Mouse (Mus musculus) 3134 (cell line): Measurements from ENCODE around the gene Slc16a14.

Experiments used
- DNase-seq: peaks from one replicate; pipeline ENCODE4 v3.0.0-alpha.2; 2011; ENCODE audit warnings: low spot score; ENCODE audit not compliant: insufficient read length; ENCODE audit errors: extremely low read depth

The Slc16a14 gene

DNA sequence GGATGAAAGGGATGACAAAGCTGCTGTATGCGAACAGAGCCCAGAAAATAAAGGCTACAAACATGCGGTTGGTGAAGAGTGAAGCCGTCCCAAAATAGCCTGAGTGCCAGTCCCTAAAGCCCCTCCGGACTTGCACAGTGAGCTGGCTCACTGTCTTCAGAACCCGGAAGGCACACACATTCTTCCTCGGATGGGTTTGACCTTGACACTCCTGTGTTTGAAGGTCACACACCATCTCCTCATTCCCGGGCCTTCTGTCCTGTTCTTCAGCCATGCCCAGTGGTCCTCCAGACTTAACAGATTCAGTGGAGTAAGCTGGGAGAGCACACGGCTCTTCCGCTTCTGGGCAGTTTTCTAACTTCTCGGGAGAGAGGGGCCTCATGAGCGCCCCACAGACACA, 22.4 kb downstream of the Slc16a14 start:
- DNase-seq: no peak

DNA sequence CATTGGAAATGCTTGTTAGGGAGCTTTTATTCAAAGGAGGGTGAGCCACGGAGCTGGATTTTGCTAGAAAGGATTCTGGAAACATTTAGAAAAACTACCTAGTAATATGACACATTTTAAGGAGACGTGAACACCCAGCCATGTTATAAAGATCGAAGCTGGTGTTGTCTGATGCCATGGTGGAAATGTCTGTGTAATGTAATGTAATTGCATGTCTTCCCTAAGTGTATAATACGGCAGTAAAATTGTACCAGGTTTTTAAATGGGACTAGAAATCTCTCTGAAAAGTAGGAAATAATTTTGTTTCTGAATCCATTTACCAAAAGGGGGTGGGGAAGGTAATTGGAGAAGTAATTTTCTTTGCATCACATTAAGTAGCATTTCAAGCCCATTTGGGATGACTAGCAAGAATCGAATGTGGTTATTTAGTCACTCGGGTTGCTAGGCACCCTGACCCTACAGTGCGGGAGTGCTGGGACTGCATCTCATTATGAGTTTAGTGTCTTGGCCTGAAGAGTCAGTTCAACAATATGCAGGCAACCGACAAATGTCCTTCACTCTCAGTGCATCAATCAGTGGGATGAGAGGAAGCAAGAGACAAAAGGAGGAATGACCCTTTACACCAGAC, 24.6 kb downstream of the Slc16a14 start:
- no peak for DNase-seq

DNA sequence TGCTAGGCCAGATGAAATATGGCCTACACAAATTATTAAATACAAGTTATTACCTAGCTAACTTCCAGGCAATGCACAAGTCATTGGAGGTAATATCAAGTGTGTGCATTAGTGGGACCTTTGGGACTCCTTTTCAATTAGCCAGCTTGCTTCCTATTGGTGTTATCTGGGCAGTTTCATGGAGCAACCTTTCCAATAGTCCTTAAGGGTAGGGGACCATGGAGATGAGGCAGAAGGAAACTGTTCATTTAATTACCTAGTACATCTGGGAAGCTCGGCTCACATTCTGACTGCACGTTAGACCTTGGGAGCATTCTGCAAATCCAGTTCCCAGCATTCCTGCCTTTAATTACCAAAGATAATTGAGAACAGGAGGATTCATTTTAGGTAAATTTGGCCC, 30.5 kb downstream of the Slc16a14 start:
- no peak for DNase-seq

DNA sequence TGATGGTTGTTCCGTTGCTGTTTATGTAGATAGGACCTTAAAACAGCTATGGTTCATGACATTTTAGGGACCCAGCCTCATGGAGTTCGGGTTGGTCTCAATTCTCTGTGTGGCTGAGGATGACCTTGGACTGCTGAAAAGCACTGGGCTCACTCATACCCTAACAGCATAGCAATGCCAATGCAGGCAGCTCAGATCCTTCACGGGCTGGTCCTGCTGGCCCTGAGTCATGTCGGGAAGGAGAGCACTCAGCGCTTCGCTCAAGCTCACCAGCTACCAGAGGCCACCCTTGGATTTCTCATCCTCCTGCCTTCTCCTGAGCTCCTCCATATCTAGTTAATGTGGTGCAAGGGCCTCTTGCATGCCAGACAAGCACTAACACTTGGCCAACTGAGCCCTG, 35.8 kb downstream of the Slc16a14 start:
- DNase-seq: no peak

DNA sequence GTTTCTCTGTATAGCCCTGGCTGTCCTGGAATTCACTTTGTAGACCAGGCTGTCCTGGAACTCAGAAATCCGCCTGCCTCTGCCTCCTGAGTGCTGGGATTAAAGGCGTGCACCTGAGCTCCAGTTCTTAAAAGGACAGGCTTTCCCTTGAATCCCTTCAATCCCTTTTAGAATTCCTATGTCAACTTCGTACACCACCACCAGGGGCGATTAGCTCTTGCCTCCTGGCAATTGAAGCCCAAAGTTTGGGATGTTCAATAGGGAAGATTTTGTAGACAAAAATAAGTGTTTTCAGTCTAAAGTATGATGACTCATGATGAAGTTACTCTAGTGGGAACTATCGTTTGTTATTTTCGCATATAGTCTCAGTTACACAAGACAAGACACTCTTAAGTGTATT, 37.6 kb downstream of the Slc16a14 start:
- DNase-seq: no peak

DNA sequence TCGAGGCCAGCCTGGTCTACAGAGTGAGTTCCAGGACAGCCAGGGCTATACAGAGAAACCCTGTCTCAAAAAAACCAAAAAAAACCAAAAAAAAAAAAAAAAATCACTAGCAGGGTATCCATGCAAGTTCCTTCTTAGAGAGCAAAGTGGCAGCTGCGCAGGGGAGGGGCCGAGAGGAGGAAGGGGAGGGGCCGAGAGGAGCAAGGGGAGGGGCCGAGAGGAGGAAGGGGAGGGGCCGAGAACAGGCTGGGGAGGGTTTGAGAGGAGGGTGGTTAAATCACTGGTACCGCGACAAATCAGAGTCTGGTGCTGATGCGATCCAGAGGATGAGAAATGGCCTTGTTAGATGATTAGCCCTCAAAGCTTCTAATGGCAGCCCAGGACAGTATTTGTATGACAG, 43.2 kb downstream of the Slc16a14 start:
- DNase-seq: no peak

DNA sequence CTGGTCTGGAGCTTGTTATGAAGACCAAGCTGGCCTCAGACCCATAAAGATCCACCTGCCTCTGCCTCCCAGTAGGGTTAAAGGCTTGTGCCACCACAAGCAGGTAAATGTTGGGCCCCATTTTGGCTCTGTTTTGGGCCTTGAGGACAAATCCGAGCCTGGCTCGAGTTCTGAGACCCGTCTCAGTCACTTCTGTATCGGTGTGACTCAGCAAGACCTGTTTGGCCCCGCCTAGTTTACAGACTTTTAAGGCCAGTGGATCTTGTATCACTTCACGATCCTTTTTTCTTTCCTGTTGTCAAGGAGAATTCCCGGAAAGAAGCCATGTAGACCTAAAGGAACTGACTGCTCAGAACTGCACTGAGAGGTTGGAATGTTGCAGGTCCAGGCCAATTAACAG, 44.4 kb downstream of the Slc16a14 start:
- no peak for DNase-seq

DNA sequence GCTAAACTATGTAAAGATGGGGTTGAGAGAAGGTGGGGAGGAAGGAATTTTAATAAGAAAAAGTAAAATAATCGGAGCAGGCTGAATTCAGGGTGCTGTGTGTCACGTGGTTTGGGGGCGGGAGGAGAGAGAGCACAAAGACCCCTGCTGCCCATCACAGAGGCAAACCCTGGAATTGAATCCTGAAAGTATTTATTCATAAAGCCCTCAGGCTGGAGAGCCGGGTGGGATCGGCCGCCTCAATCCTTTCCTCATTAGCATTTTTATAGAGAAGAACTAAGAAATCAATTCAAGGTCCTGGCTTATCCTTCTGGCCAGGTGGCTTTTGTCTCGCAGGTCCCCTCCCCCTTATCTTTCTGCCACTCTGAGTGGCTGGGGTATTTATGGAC, 44.9 kb downstream of the Slc16a14 start:
- DNase-seq: no peak

DNA sequence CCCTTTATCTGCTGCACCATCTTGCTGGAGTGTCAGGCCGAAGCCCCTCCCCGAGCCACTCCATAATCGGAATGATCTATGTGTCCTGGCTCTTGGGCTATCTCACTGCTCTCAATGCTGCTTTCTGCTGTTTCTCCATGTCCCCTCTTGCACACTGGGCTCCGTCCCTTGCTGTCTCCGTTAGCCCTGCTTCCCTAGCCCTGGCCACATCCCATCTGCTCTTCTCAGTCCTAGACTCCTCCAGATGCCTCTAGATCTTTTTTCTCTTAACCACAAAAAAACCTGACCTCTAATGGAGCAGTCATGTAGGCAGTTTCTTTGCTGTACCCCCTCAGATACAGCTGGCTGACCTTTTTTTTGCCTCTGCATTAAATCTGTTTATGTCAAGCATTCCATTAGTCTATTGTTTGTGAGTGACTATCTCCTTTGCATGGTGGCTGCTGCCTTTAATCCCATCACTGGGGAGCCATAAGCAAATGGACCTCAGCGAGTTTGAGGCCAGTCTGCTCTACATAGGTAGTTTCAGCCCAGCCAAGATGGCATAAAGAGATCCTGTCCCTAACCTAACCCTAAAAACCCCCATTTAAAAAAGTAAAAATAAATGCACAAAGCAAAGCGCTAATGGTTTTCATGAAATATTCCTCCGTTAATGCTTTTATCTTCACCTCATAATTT, 45.5 kb downstream of the Slc16a14 start:
- DNase-seq: no peak

DNA sequence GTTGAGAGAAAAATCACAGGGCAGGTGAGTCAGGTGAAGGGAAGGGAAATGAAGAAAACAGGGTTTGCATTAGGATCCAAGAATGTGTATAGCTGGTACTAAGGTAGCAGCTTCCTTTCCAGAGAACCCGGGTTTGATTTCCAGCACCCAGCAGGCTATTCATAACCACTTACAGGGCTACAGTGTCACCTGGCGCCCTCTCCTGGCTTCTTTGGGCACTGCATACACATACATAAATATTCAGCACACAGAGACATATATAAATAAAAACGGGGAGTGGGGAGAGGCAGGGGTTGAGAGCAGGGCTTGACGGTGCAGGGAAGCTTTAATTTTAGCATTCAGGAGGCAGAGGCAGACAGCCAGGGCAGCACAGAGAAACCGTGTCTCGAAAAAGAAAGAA, 49.0 kb downstream of the Slc16a14 start:
- DNase-seq: no peak

DNA sequence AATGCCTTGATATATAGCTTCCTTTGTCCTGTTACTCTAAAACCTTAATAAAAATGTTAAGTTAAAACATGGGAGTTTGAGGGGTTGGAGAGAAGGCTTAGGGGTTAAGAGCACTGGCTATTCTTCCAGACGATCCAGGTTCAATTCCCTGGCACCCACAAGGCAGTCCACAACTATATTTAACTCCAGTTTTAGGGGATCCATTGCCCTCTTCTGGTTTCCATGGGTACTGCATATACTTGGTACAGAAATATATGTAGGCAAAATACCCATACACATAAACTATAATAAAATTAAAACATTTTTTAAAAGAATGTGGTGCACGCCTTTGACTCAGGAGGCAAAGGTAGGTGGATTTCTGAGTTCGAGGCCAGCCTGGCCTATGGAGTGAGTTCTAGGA, 49.8 kb downstream of the Slc16a14 start:
- no peak for DNase-seq

DNA sequence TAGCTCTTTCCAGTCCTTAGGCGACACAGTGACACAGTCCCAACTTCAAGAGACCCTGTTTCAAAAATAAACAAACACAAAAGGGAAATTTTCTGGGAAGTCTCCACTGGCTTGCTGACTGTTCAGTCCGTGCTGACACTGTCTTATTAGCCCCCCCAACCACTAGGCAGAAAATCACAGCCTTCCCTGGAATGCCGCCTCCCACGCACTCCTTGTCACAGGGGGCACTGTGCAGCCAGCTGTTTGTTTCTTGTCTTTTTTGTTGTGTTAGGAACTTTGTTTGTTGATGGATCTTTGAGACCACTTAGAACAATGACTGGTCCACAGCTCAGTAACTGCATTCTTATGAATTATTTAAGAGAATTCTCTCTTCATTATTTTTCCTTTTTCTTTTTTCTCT, 51.0 kb downstream of the Slc16a14 start:
- DNase-seq: no peak

DNA sequence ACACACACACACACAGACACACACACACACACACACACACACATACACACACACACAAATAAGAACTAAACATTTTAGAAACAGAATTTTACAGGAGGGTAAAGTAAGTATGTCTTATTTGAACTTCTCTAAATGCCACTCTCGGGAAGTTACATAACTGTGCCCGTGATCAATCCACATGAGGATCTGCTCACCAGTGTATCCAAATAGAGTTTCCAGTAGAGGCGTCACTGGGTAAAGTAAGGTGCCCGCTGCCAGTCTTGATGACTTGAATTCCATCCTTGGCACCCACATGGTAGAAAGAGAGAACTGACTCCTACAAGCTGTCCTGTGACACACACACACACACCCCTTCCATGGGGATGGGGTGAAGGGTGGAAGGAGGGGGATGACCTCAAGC, 52.0 kb downstream of the Slc16a14 start:
- no peak for DNase-seq

DNA sequence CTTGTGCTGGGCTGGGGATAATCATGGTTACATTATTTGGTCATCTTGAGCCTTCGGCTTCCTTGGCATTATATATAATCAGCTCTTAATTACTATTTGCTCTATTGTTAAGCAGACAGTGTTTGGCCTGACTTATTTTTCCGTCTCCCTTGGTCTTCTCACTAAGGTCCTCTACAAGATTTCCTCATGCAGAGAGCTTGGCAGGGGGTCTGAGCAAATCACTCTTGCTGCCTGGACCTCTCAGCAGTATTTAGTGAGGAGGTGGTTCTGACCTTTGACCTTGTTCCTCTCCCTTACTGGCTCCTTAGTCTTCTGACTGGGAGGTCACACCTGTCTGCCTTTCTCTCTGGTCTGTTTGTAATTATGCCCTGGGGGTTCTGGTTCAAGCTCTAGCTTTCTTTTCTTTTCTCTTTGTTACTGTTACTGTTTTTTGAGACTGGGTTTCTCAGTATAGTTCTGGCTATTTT, 52.8 kb downstream of the Slc16a14 start:
- no peak for DNase-seq

DNA sequence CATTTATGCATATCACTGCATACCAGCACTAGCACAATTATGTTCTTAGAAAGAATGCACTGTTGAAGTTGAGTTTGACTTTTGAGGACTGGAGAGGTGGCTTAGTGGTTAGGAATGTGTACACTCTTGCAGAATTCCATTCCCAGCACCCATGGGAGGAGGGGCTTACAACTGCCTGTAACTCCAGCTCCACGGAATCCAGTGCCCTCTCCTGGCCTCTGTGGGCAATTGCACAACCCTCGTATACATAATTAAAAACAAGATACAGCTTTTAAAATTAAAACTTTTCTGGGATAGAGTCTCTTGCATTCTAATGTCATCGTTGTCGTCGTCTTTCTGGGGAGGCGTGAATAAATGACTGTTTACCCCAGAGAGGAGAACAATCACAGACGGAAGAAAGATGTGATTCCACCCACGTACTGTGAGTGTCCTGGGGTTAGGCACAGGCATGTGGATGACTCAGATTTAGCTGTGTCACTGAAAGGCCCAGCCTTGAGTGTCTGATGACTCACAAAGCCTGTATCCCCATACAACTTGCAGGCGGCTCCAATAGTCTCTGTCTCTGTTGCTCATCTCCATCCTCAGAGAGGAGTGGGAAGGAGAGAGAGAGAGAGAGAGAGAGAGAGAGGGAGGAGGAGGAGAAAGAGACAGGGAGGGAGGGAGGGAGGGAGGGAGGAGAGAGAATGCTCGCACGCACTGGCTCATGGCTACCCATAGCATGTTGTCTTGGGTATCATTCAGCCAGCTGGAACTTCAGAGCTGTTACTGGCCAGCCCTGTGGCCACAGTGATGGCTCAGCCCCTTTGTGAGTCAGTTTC, 53.5 kb downstream of the Slc16a14 start:
- DNase-seq: peak; percentile 77

DNA sequence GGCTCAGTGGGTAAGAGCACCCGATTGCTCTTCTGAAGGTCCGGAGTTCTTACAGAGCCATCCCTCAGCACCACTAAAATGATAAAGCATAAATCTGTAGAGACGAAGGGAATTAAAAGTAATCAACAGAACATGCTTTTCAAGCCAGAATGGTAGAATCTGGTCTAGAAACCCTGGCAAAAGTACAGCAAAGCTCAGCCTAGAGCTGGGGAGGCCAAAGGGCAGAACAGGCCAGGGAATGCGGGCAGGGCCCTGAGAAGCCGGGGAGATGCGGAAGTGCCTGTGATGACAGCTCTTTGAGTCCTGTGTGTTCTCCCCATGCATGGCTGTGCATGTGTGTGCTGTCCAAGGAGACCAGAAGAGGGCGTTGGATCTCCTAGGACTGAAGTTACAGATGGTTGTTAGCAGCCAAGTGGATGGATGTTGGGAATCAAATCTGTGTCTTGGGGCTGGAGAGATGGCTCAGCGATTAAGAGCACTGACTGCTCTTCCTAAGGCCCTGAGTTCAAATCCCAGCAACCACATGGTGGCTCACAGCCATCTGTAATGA, 55.3 kb downstream of the Slc16a14 start:
- DNase-seq: no peak

DNA sequence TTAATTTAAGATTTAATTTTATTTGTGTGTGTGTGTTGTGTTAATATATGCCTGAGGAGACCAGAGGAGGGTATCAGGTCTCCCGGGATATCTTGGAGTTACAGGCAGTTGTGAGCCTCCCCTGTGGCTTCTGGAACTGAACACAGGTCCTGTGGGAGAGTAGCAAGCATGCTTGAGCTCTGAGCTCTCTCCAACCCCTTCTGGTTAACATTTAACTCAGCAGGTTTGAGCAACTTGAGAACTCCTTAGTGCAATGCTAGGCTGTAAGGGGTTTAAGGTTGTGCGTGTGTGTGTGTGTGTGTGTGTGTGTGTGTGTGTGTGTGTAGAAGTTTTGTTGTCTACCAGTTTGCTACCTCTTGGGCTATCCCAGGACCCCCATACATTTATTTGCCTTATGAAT, 57.3 kb downstream of the Slc16a14 start:
- no peak for DNase-seq

DNA sequence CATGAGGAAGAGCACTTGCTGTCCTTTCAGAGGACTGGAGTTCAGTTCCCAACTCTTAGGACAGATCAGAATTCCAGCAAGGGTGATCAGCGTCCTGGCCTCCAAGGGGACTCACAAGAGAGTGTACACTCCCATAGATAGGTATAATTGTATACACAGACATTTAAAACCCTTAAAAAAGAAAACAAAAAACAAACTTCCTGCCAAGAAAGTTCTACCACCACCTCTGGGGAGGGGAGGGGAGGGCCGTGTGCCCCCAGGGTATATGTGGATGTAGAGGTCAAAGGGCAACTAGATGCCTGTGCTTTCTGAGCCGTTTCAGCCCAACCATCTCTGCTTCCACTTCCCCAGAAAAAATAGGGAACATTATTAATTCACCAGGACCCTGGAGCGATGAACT, 62.0 kb downstream of the Slc16a14 start:
- DNase-seq: no peak

DNA sequence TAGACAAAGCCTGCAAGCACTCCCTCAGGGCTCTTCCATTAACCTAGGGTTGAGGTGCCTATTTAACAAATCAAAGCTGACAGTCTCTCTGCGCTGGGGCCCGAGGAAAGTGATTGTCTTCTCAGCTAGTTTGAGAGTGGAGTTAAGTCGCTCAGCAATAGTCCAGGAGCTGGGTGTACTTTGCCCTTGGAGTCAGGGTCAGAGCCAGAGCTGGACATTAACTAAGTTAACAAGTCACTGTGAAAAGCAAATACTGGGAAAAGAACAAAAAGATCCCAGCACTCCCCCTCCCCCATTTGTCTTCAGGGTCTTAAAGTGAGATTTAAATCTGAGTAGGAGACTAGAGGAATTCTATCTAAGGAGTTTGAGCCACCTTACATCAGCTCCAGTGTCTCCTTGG, 62.8 kb downstream of the Slc16a14 start:
- DNase-seq: no peak

DNA sequence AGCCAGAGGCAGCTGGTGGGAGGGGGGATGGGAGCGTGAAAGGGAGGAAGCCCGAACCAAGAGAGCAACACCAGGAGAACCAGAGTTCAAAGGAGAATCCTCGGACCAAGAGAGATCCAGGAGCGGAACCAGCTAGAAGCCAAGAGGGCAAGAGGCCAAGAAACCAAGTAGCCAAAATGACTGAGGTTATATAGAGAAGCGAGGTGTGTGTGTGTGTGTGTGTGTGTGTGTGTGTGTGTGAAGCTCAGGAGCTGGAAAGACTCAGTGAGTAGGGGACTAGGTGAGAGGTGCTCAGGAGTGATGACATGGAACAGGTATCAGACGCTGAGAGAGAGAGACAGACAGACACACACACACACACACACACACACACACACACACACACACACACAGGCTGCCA, 63.8 kb downstream of the Slc16a14 start:
- DNase-seq: no peak

DNA sequence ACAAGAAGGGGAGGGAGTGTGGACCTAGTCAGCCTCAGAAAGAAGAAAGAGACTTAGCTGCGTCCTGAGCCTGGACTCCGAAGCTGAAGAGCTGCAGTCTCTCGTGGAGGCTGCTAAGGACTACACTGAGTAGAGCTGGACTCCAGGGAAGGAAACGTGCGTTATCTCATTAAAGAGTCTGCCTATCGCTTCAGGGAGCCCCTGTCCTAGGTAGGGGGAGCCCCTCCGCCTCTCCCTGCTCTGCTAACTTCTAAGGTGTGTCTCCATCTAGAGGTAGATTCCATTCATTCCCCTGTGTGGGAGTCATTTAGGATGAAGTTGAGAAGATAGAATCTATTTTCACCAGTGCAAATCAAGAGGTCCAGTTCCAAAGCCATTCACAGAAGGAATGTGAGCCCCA, 65.4 kb downstream of the Slc16a14 start:
- DNase-seq: no peak

DNA sequence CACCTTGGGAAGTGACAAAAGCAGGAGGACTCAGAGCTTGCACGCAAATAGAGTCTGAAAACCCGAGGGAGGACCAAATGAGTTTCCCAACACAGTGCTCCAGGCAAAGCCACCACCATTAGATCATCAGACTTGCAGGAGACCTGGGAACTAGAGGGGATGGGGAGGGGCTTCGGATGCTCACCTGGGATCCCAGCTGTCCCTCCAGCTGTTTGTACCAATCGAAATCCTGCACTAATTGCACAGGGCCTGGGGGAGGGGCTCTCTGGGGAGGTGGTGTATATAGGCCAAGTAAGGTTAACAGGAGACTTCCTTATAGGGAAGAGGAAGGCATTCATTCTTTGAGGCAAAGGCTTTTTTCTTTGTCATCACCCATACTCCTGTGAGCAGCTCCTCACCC, 66.1 kb downstream of the Slc16a14 start:
- no peak for DNase-seq
